Mouse (Mus musculus) limb, embryonic 12.5 days (tissue): ENCODE data around the gene Rapgef4. TPM values are rescaled to one million over a fixed set of nuclear protein-coding genes. Genes with fewer than 3 reads are reported as not detected.

ENCODE experiments used
- ATAC-seq: fragments of 200-750 bp; cut with Nextera tagmentation; 2 replicates; pipeline ENCODE4 v1.8.0; 2017; ENCODE audit warnings: low read depth, moderate TSS enrichment; ENCODE audit not compliant: insufficient number of reproducible peaks, insufficient read depth, low FRiP score, low TSS enrichment
- H3K27ac ChIP-seq: fragments of 300-500 bp; sonication (generic); 2 replicates; pipeline ENCODE4 v1.5.1; 2016; ENCODE audit warnings: mild to moderate bottlenecking, moderate library complexity
- H3K27me3 ChIP-seq: fragments of 300-500 bp; sonication (generic); 2 replicates; pipeline ENCODE4 v1.6.1; 2016; ENCODE audit warnings: mild to moderate bottlenecking, moderate library complexity
- H3K36me3 ChIP-seq: fragments of 300-500 bp; sonication (generic); 2 replicates; pipeline ENCODE4 v1.6.1; 2016; ENCODE audit warnings: mild to moderate bottlenecking, moderate library complexity
- H3K4me1 ChIP-seq: fragments of 300-500 bp; sonication (generic); replicated peaks from 2 replicates; pipeline ENCODE4 v1.6.1; 2016
- H3K4me2 ChIP-seq: fragments of 300-500 bp; sonication (generic); 2 replicates; pipeline ENCODE4 v1.6.1; 2016; ENCODE audit warnings: mild to moderate bottlenecking, moderate library complexity
- H3K4me3 ChIP-seq: fragments of 300-500 bp; sonication (generic); replicated peaks from 2 replicates; pipeline ENCODE4 v1.5.1; 2016; ENCODE audit warnings: mild to moderate bottlenecking
- H3K9ac ChIP-seq: fragments of 300-500 bp; sonication (generic); replicated peaks from 2 replicates; pipeline ENCODE4 v1.6.1; 2016; ENCODE audit warnings: mild to moderate bottlenecking, moderate library complexity
- H3K9me3 ChIP-seq: fragments of 300-500 bp; sonication (generic); 2 replicates; pipeline ENCODE4 v1.6.1; 2016; ENCODE audit warnings: mild to moderate bottlenecking, moderate library complexity
- WGBS: fragments of 180-500 bp; shearing (Covaris S2); methylation state at CpG from one replicate; pipeline ENCODE4 v1.1.7; 2016; 5-methylcytosine and 5-hydroxymethylcytosine counted together
- polyA plus RNA-seq: library from polyadenylated mRNA; unstranded; fragments of >200 nt; fragmentation: Nextera tagmentation; extraction: Ambion mirVana; gene quantifications from 2 replicates; pipeline ENCODE4 v1.2.1, GENCODE M21; 2016

The Rapgef4 gene
- polyA plus RNA-seq, 1 experiment from 2014 or later = 2.1 TPM

GRCm38 (mm10) chr2:72029586-72030144 lies 48.6 kb downstream of the Rapgef4 start:
- Histone ChIP-seq H3K4me1 (no peaks in the 10 kb centered on the region), H3K36me3 (no peaks in the 10 kb centered on the region), H3K9me3 (no peaks in the 10 kb centered on the region), H3K4me2 (no peak overlapping the region), H3K9ac (no peak overlapping the region), H3K27me3 (no peaks in the 10 kb centered on the region), H3K4me3 (no peak overlapping the region), H3K27ac (no peak overlapping the region)
- ATAC-seq = no peak
- WGBS = 83% methylated on average over 5 of the region's 5 CpGs

- ATAC-seq = no peak
- 76% methylated on average over 5 of the region's 5 CpGs for WGBS
- Histone ChIP-seq H3K27ac (no peak overlapping the region), H3K27me3 (no peaks in the 10 kb centered on the region), H3K9ac (no peak overlapping the region), H3K4me1 (no peaks in the 10 kb centered on the region), H3K9me3 (no peaks in the 10 kb centered on the region), H3K4me3 (no peak overlapping the region), H3K4me2 (no peak overlapping the region), H3K36me3 (no peaks in the 10 kb centered on the region)
These were observed 50.7 kb downstream of the Rapgef4 start for GRCm38 (mm10) chr2:72031717-72032116.

- 53% methylated on average over 8 of the region's 8 CpGs for WGBS
These were observed 54.6 kb downstream of the Rapgef4 start for GRCm38 (mm10) chr2:72035616-72036015.

GRCm38 (mm10) chr2:72037357-72037756 lies 56.3 kb downstream of the Rapgef4 start:
- ATAC-seq = no peak
- H3K9me3 ChIP-seq = no peaks in the 10 kb centered on the region
- no peak overlapping the region for H3K4me3 ChIP-seq
- H3K9ac ChIP-seq = no peak overlapping the region
- no peaks in the 10 kb centered on the region for H3K36me3 ChIP-seq
- no peak overlapping the region for H3K27ac ChIP-seq
- 90% methylated on average over 5 of the region's 5 CpGs for WGBS
- no peaks in the 10 kb centered on the region for H3K27me3 ChIP-seq
- peaks cover 8% of the 10 kb centered on the region for H3K4me1 ChIP-seq
- H3K4me2 ChIP-seq = no peak overlapping the region

More at GRCm38 (mm10) chr2:72035616-72036015, 54.6 kb downstream of the Rapgef4 start:
- Histone ChIP-seq H3K27me3 (no peaks in the 10 kb centered on the region), H3K9ac (no peak overlapping the region), H3K4me2 (no peak overlapping the region), H3K27ac (no peak overlapping the region), H3K36me3 (no peaks in the 10 kb centered on the region), H3K4me1 (peaks cover 8% of the 10 kb centered on the region), H3K9me3 (no peaks in the 10 kb centered on the region), H3K4me3 (no peak overlapping the region)
- ATAC-seq = no peak

GRCm38 (mm10) chr2:72038235-72038634 lies 57.2 kb downstream of the Rapgef4 start:
- Histone ChIP-seq H3K36me3 (no peaks in the 10 kb centered on the region), H3K4me3 (no peak overlapping the region), H3K9me3 (no peaks in the 10 kb centered on the region), H3K27me3 (no peaks in the 10 kb centered on the region), H3K4me2 (no peak overlapping the region), H3K9ac (no peak overlapping the region), H3K27ac (no peak overlapping the region), H3K4me1 (peaks cover 8% of the 10 kb centered on the region)
- ATAC-seq = peak; percentile 68
- WGBS = 8% methylated on average over 1 of the region's 1 CpGs

- Histone ChIP-seq H3K9me3 (no peaks in the 10 kb centered on the region), H3K27me3 (no peaks in the 10 kb centered on the region), H3K4me3 (no peak overlapping the region), H3K4me1 (peaks cover 8% of the 10 kb centered on the region), H3K27ac (no peak overlapping the region), H3K4me2 (no peak overlapping the region), H3K36me3 (no peaks in the 10 kb centered on the region), H3K9ac (no peak overlapping the region)
- ATAC-seq = no peak
- 63% methylated on average over 18 of the region's 18 CpGs for WGBS
These were observed 57.7 kb downstream of the Rapgef4 start for GRCm38 (mm10) chr2:72038651-72039251.

- H3K27ac ChIP-seq = no peak overlapping the region
- no peak overlapping the region for H3K9ac ChIP-seq
- peaks cover 8% of the 10 kb centered on the region for H3K4me1 ChIP-seq
- H3K27me3 ChIP-seq = no peaks in the 10 kb centered on the region
- no peak for ATAC-seq
- no peak overlapping the region for H3K4me3 ChIP-seq
- no peak overlapping the region for H3K4me2 ChIP-seq
- no peaks in the 10 kb centered on the region for H3K36me3 ChIP-seq
- WGBS = 64% methylated on average over 8 of the region's 8 CpGs
- no peaks in the 10 kb centered on the region for H3K9me3 ChIP-seq
These were observed 58.5 kb downstream of the Rapgef4 start for GRCm38 (mm10) chr2:72039522-72040045.

- Histone ChIP-seq H3K4me3 (no peak overlapping the region), H3K36me3 (no peaks in the 10 kb centered on the region), H3K4me2 (no peak overlapping the region), H3K27me3 (no peaks in the 10 kb centered on the region), H3K4me1 (peaks cover 14% of the 10 kb centered on the region), H3K9me3 (no peaks in the 10 kb centered on the region), H3K9ac (no peak overlapping the region), H3K27ac (no peak overlapping the region)
- WGBS = 86% methylated on average over 6 of the region's 6 CpGs
- ATAC-seq = no peak
These were observed 60.0 kb downstream of the Rapgef4 start for GRCm38 (mm10) chr2:72041087-72041486.

GRCm38 (mm10) chr2:72042093-72042492 lies 61.1 kb downstream of the Rapgef4 start:
- H3K27me3 ChIP-seq = no peaks in the 10 kb centered on the region
- H3K36me3 ChIP-seq = no peaks in the 10 kb centered on the region
- no peak for ATAC-seq

GRCm38 (mm10) chr2:72044191-72044590 lies 63.2 kb downstream of the Rapgef4 start:
- no peaks in the 10 kb centered on the region for H3K27me3 ChIP-seq
- no peaks in the 10 kb centered on the region for H3K9me3 ChIP-seq
- peaks cover 14% of the 10 kb centered on the region; the same call in 1 of the 2 replicates for H3K4me1 ChIP-seq
- H3K27ac ChIP-seq = no peak overlapping the region
- WGBS = 50% methylated on average over 6 of the region's 6 CpGs
- H3K4me2 ChIP-seq = no peak overlapping the region
- no peak overlapping the region for H3K9ac ChIP-seq
- ATAC-seq = no peak
- H3K4me3 ChIP-seq = no peak overlapping the region
- H3K36me3 ChIP-seq = no peaks in the 10 kb centered on the region

More at GRCm38 (mm10) chr2:72042093-72042492, 61.1 kb downstream of the Rapgef4 start:
- Histone ChIP-seq H3K4me1 (peaks cover 22% of the 10 kb centered on the region), H3K9ac (no peak overlapping the region), H3K4me2 (no peak overlapping the region), H3K4me3 (no peak overlapping the region), H3K9me3 (no peaks in the 10 kb centered on the region), H3K27ac (no peak overlapping the region)
- 91% methylated on average over 10 of the region's 10 CpGs for WGBS

- WGBS = 77% methylated on average over 8 of the region's 8 CpGs
- H3K4me1 ChIP-seq = peaks cover 14% of the 10 kb centered on the region; the same call in 1 of the 2 replicates
- no peaks in the 10 kb centered on the region for H3K27me3 ChIP-seq
- no peaks in the 10 kb centered on the region for H3K36me3 ChIP-seq
- no peak overlapping the region for H3K9ac ChIP-seq
- no peaks in the 10 kb centered on the region for H3K9me3 ChIP-seq
- H3K4me3 ChIP-seq = no peak overlapping the region
- H3K4me2 ChIP-seq = no peak overlapping the region
- no peak for ATAC-seq
- H3K27ac ChIP-seq = no peak overlapping the region
These were observed 64.0 kb downstream of the Rapgef4 start for GRCm38 (mm10) chr2:72045024-72045423.
